Mouse (Mus musculus) left cerebral cortex, adult 11 months (tissue): ENCODE data around the gene AB124611.
"Not testable (repeated sequence)": the region's sequence is repeated elsewhere in the genome, so short reads cannot be mapped to it uniquely, and the experiment has no call there.

ENCODE experiments used
- DNase-seq: peaks from one replicate; pipeline ENCODE4 v3.0.0; 2022; ENCODE audit warnings: low spot score

The AB124611 gene

DNA sequence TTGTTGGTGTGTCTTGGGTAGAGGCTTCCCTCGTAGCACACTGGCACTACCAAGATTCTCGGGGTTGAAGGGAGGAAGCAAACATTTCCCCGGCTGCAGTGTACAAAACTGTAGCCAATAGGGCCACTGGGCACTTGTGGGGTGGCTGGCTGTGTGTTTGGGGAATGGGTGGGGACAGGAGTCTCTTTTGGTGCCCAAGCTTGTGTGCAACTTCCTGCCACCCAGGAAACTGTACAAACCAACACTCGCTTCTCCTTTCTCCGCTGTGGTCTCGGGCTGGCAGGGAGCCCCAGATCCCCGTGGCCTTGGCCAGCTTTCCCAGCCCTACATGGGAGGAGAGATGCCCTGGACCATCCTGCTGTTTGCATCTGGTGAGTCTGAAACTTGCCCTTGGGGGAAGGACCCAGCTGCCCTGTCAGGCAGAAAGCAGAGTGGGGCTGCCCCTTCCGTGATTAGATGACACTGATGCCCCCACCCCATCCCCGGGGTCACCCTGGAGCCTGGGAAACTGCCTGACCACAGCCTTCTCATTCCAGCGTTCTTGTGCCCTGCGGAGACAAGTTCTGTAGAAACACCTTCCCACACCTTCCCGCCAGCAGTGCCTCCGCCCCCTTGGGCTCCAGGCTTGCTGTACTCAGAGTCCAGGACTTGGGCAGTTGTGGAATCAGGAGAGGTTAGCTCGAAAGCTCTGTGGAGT is at the start of gene AB124611:
Gene AB124611, plus strand, starts transcription at position 240 of the 697 bp plus-strand sequence.
- no peak for DNase-seq

DNA sequence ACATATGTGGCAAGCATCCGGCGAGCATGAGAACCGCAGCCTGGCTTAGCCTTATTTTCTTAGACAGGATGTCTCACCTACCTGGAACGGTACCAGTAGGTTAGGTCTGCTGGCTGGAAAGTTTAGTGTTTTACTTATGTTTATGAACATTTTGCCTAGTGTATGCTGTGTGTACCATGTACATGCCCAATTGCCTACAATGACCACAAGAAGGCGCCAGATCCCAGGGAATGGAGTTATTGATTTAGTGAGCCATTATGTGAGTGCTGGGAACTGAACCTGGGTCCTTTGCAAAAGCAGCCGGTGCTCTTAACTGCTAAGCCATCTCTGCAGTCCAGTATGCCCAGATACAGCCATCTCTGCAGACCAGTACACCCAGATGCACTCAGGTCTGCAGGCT is 48.3 kb upstream of the AB124611 start:
- no peak for DNase-seq

DNA sequence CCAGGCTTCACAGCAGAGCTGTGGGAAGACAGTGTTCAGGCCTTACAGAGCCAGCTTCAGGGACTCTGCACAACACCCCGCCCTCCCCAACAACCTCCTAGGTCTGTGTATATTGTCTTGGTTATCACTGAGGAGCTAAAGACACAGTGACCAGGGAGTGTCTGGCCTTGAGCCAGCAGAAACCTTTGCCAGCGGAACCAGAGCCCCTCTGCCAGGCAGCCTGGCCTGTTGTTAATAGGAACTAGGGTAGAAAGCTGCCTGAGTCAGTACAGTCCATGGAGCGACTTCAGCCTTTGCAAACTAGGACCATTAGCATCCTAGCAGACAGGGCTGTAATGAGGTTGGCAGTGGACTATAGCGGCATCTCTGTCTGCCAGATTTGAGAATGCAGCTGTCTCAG is 41.9 kb upstream of the AB124611 start:
- no peak for DNase-seq

DNA sequence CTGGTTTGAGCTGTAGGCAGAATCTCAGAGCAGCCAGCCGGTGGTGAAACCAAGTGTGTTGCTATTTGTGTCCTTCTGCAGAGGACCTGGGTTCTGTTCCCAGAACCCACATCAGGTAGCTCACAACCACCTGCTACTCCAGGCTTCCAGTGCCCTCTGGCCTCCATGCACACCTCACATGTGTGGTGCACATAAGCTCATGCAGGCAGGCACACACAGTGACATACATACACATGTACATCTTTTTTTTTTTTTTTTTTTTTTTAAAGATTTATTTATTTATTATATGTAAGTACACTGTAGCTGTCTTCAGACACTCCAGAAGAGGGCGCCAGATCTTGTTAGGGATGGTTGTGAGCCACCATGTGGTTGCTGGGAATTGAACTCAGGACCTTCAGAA is 37.7 kb upstream of the AB124611 start:
- not testable (repeated sequence) for DNase-seq

DNA sequence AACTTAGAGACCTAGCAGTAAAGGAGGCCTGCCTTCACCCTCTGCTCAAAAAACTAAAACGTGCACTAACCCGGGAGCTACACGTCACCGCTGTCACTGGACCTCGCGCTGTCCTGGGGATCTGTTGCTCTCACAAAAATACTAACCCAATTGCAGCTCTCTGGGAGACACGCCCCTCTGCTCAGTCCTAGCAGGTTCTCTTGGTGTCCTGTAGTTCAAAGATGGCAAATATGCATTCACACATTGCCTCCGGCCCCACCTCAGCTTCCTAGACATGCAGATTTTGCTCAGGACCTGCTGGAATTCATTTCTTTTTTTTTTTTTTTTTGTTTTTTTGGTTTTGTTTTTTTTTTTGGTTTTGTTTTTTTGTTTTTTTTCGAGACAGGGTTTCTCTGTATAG is 35.3 kb upstream of the AB124611 start:
- no peak for DNase-seq

DNA sequence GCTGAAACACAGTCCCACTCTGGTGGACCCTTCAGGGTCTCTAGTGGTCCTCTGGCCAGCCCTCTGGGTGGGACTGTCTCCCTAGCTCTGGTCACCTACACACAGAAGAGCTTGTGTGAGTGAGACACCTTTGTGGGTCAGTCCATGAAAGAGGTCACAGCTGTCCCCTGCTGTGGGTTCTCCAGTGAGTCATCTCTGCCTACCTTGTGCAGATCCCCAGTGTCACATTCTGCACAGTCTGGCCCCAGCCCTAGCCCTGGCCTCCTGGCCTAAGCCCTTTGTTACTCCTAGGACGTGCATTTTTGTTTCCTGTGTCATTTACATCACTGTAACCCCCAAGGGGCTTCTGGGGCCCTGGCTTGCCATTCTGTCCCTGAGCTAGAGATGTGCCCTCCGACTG is 32.1 kb upstream of the AB124611 start:
- no peak for DNase-seq

DNA sequence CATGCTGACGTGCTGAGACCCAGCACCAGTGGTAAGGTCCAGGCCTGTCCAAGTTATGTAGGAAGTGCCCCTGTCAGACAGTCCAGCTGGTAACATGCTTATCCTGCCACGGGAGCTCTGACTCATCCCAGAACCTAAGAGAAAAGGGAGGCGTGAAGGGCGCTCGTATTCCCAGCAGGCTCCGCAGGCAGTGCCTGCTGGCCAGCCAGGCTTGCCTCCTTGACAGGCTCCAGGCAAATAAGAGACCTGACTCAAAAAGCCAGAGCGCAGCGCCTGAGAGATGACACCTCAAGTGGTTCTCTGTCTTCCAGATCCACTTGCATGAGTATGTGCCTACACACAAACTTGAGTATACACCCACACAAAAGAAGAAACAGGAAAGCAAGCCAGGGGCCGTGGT is 31.2 kb upstream of the AB124611 start:
- no peak for DNase-seq

GRCm38 (mm10) chr9:21496308-21497049 is 29.5 kb upstream of the AB124611 start:
- DNase-seq: no peak

DNA sequence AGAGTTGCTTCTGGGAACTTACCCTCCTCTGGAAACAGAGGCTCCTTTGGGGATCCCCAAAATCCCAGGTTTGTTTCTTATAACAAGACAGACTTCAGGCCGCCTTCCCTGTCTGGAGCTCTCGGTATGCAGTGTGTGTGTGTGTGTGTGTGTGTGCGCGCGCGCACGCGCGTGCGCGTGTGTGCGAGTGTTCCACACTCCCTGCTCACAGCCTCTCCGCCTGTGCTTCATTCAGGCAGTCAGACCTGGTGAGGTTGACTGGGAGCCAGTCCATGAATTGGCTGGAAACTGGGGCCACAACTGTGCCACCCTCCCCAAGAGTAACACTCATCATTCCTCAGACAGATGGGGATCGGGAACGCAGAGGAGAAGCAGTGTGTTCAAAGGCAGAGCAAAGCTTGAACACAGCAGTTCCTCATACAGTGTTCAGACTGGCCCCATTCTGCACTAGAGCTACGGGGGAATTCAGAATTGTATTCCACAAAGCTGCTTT is 28.9 kb upstream of the AB124611 start:
- no peak for DNase-seq

DNA sequence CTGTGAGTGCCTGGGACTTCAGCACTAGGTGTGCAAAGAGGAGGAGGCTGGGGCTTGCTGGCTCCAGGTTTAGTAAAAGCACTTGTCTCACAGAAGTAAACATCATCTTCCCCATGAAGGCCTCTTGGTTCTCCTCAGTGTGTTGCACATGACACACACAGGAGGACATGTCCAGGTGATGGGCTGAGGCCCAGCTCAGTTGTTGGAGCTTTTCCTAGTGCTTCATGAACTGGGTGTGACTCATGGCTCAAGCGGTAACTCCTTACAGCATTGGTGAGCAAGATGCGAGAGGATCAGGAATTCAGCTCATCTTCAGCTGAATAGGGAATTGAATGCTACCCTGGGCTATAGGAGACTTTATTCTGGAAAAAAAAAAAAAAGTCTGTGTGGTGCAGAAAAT is 28.3 kb upstream of the AB124611 start:
- DNase-seq: no peak

GRCm38 (mm10) chr9:21498284-21498902 is 27.6 kb upstream of the AB124611 start:
- DNase-seq: no peak

DNA sequence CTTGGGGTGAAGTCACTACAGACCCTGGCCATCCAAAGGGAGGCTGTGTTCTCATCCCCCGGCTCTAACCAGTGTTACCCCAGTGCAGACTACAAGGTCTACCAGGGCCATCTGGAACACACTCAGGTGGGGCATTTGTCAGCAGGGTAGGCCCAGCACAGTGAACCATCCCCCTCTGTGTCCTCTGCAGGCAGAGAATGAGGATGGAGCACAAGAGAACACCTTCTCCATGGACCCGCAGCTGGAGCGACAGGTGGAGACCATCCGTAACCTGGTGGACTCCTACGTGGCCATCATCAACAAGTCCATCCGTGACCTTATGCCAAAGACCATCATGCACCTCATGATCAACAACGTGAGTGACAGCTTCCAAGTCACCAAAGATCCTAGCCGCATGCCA is 22.6 kb upstream of the AB124611 start:
- DNase-seq: no peak

DNA sequence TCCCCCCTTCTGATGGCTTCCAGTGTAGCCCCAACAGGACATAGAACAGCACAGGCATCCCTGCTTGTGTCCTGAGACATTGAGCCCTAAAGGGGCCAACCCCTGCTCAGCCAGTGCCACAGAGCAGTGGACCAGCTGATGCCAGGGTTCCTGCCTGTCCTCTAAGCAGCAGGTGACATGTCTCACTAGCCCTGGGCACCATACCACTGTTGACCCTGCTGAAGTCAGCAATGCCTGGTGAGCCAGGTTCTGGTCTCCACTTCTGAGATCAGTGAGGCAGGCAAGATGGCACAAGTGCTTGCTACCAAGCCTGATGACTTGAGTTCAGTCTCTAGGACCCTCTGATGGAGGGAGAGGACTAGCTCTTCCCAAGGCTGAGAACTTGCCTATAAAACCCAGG is 20.2 kb upstream of the AB124611 start:
- DNase-seq: no peak

GRCm38 (mm10) chr9:21507753-21508430 is 18.1 kb upstream of the AB124611 start:
- no peak for DNase-seq

DNA sequence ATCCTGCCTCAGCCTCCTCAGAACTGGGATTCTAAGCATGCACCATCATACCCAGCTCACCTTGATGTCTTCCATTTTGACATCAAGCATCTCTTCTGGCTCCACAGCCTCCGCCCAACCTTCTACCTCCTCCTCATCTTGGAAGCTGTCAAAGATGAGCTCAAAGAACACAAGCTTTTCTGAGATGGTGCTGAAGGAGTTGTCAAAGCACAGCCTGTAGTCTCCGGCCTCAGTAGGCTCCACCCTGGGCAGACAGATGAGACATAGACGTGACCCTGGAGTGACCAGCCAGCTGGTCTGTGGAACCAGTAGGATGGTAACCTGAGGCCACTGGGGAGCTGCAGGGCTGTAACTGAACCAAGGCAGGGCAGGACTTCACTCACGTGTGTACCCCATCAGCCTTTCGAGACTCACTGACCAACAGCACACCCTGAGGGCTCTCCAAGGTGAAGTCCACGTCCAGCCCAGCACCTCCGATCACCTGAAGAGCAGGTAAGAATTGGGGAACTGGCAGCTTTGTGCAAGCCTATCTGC is 17.0 kb upstream of the AB124611 start:
- DNase-seq: no peak

- peak; percentile 93 for DNase-seq
Observed at GRCm38 (mm10) chr9:21509772-21510688, 15.9 kb upstream of the AB124611 start, which contains the start of gene Tmed1. TSS of gene Tmed1 (minus strand) at chr9:21510252.

DNA sequence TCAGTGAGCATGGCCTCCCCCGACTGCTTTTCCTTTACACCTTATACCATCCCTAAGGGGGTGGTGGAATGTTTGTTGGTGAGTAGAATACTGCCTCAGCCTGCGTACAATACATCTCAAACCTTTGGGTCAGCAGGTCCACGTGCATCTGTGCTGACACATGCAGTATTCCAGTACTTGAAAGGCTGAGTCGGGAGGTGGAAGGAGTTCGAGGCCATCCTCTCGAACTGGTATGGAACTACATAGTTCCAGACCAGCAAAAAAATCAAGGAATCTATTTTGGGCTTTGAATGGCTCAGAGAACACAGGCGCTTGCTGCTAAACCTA is 15.3 kb upstream of the AB124611 start:
- no peak for DNase-seq

GRCm38 (mm10) chr9:21511052-21511451 is 14.9 kb upstream of the AB124611 start:
- DNase-seq: no peak

DNA sequence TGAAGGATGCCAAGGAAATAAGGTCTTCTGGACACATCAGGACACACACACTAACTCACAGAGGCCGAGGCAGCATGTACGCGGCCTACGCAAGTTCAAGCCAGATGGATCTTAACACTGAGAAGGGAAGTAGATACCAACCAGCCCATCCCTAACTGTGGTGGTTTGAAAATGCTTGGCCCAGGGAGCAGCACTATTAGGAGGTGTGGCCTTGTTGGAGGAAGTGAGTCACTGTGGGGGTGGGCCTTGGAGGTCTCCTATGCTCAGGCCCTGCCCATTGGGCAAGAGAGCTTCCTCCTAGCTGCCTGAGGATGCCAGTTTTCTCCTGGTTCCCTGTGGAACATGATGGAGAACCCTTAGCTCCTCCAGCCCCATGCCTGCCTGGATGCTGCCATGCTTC is 12.5 kb upstream of the AB124611 start:
- DNase-seq: no peak

DNA sequence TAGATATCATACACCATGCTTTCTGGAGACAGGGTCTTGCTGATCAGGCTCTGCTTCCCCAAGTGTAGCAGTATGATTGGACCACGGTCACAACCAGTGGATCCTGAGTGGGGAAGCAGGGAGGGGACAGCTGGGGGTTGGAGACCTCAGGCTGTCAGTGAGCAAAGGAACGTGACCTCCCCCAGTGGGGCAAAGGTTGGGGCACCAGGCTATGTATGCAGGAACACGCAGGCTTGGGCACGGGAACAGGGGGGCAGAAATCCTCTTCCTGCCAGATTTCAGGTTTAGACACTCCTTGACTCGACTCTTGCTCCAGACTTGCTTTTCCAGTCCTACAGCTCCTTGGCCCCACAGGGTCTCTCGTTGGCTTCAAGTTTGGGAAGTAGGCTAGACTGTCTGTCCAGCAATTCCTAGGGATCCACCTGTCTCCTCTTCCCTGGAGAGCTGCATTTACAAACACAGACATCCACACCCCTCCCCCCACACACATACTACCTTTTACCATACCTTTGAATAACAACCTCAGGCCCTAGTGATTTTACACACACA is 8.0 kb upstream of the AB124611 start:
- no peak for DNase-seq

GRCm38 (mm10) chr9:21518690-21519089 is 7.3 kb upstream of the AB124611 start:
- DNase-seq: not testable (repeated sequence)
